Mouse (Mus musculus) MEL (cell line): ENCODE measurements around the gene 1700042G07Rik. TPM values are rescaled to one million over a fixed set of nuclear protein-coding genes. Genes with fewer than 3 reads are reported as not detected.

ENCODE experiments used
- DNase-seq: peaks from one replicate; pipeline ENCODE4 v3.0.0; 2011; ENCODE audit warnings: low read depth, low spot score
- H3K27ac ChIP-seq: 2 replicates; pipeline ENCODE4 v1.5.1; 2012; ENCODE audit warnings: low read depth, mild to moderate bottlenecking, control low read depth, low read length, moderate library complexity; ENCODE audit not compliant: control insufficient read depth
- H3K27me3 ChIP-seq, 2 experiments: fragments of 150-350 bp in 1 of 2; sonication (generic) in 1 of 2; 2 replicates each; pipeline ENCODE4 v1.6.1; 2012; ENCODE audit warnings: low read length in 2 of 2, mild to moderate bottlenecking in 2 of 2, improper control_type of control experiment in 1 of 2, moderate library complexity in 1 of 2; ENCODE audit not compliant: insufficient read depth in 2 of 2, control insufficient read depth in 1 of 2
- H3K36me3 ChIP-seq, 2 experiments: 2 replicates each; pipeline ENCODE4 v1.6.1; 2012 to 2014; ENCODE audit warnings: low read length in 2 of 2, improper control_type of control experiment in 1 of 2, inconsistent platforms in 1 of 2, mild to moderate bottlenecking in 1 of 2; ENCODE audit not compliant: insufficient read depth in 2 of 2, control insufficient read depth in 1 of 2
- H3K4me1 ChIP-seq, 2 experiments: fragments of 150-350 bp in 1 of 2; sonication (generic) in 1 of 2; 2 replicates each; pipeline ENCODE4 v1.6.1; 2012; ENCODE audit warnings: low read length in 2 of 2, improper control_type of control experiment in 1 of 2, mild to moderate bottlenecking in 1 of 2; ENCODE audit not compliant: insufficient read depth in 2 of 2, control insufficient read depth in 1 of 2
- H3K4me3 ChIP-seq, 2 experiments: fragments of 150-350 bp in 1 of 2; sonication (generic) in 1 of 2; 2 replicates each; pipeline ENCODE4 v1.5.1; 2012; ENCODE audit warnings: low read depth in 2 of 2, low read length in 2 of 2, mild to moderate bottlenecking in 2 of 2, moderate library complexity in 2 of 2, control low read depth in 1 of 2, improper control_type of control experiment in 1 of 2; ENCODE audit not compliant: control insufficient read depth in 1 of 2, insufficient read depth in 1 of 2
- H3K79me2 ChIP-seq: 2 replicates; pipeline ENCODE4 v1.6.1; 2012; ENCODE audit warnings: mild to moderate bottlenecking, low read length, moderate library complexity; ENCODE audit not compliant: control insufficient read depth, poor library complexity, insufficient read depth
- H3K9ac ChIP-seq: 2 replicates; pipeline ENCODE4 v1.6.1; 2012; ENCODE audit warnings: low read depth, mild to moderate bottlenecking, control low read depth, low read length, moderate library complexity; ENCODE audit not compliant: control insufficient read depth, poor library complexity, severe bottlenecking
- H3K9me3 ChIP-seq: fragments of 150-350 bp; sonication (generic); replicated peaks from 2 replicates; pipeline ENCODE4 v1.6.1; 2012; ENCODE audit warnings: mild to moderate bottlenecking, low read length, improper control_type of control experiment, moderate library complexity; ENCODE audit not compliant: insufficient read depth
- CHD1 ChIP-seq: IDR thresholded peaks from 2 replicates; pipeline ENCODE4 v1.6.1; 2012; ENCODE audit warnings: low read depth, mild to moderate bottlenecking, inconsistent platforms, low read length, improper control_type of control experiment
- CTCF ChIP-seq, 3 experiments: IDR thresholded peaks in 2 of 3; conservative IDR thresholded peaks in 1 of 3; 2 replicates each; pipeline ENCODE4 v1.5.1; 2011 to 2012; ENCODE audit warnings: low read length in 3 of 3, low read depth in 2 of 3, mild to moderate bottlenecking in 2 of 3, improper control_type of control experiment in 1 of 3, inconsistent platforms in 1 of 3, mixed read lengths in 1 of 3, moderate library complexity in 1 of 3; ENCODE audit not compliant: control insufficient read depth in 1 of 3, insufficient read depth in 1 of 3, poor library complexity in 1 of 3, severe bottlenecking in 1 of 3
- ETS1 ChIP-seq: IDR thresholded peaks from 2 replicates; pipeline ENCODE4 v1.6.1; 2012; ENCODE audit warnings: low read depth, mild to moderate bottlenecking, inconsistent platforms, low read length, improper control_type of control experiment, moderate library complexity
- JUND ChIP-seq: IDR thresholded peaks from 2 replicates; pipeline ENCODE4 v1.6.1; 2011; ENCODE audit warnings: low read depth, mild to moderate bottlenecking, improper control_type of control experiment, low read length
- MAFK ChIP-seq: IDR thresholded peaks from 2 replicates; pipeline ENCODE4 v1.6.1; 2011; ENCODE audit warnings: low read depth, mild to moderate bottlenecking, low read length, improper control_type of control experiment, borderline replicate concordance
- MAX ChIP-seq: IDR thresholded peaks from 2 replicates; pipeline ENCODE4 v1.6.1; 2011; ENCODE audit warnings: low read length, improper control_type of control experiment
- MAZ ChIP-seq: IDR thresholded peaks from 2 replicates; pipeline ENCODE4 v1.6.1; 2012; ENCODE audit warnings: low read depth, mild to moderate bottlenecking, inconsistent platforms, low read length, improper control_type of control experiment
- NRF1 ChIP-seq: IDR thresholded peaks from 2 replicates; pipeline ENCODE4 v1.6.1; 2014; ENCODE audit warnings: low read depth, mild to moderate bottlenecking, inconsistent platforms, low read length, improper control_type of control experiment, moderate library complexity; ENCODE audit not compliant: poor library complexity, insufficient read depth, severe bottlenecking
- POLR2A ChIP-seq, 2 experiments: IDR thresholded peaks; 2 replicates each; pipeline ENCODE4 v1.6.1; 2011 to 2012; ENCODE audit warnings: low read length in 2 of 2, mild to moderate bottlenecking in 2 of 2, control low read depth in 1 of 2, improper control_type of control experiment in 1 of 2, low read depth in 1 of 2, moderate library complexity in 1 of 2; ENCODE audit not compliant: control insufficient read depth in 1 of 2, insufficient read depth in 1 of 2, poor library complexity in 1 of 2
- SIN3A ChIP-seq: IDR thresholded peaks from 2 replicates; pipeline ENCODE4 v1.6.1; 2012; ENCODE audit warnings: low read length, improper control_type of control experiment, inconsistent platforms
- TCF12 ChIP-seq: IDR thresholded peaks from 2 replicates; pipeline ENCODE4 v1.6.1; 2014; ENCODE audit warnings: low read depth, mild to moderate bottlenecking, inconsistent platforms, low read length, improper control_type of control experiment, moderate library complexity
- UBTF ChIP-seq: IDR thresholded peaks from 2 replicates; pipeline ENCODE4 v1.6.1; 2012; ENCODE audit warnings: low read depth, mild to moderate bottlenecking, inconsistent platforms, low read length, improper control_type of control experiment, moderate library complexity, borderline replicate concordance; ENCODE audit not compliant: insufficient read depth
- USF2 ChIP-seq, 2 experiments: IDR thresholded peaks; 2 replicates each; pipeline ENCODE4 v1.6.1; 2011 to 2012; ENCODE audit warnings: improper control_type of control experiment in 2 of 2, low read length in 2 of 2, borderline replicate concordance in 1 of 2, inconsistent platforms in 1 of 2, low read depth in 1 of 2, mild to moderate bottlenecking in 1 of 2; ENCODE audit not compliant: insufficient read depth in 1 of 2
- polyA plus RNA-seq, 2 experiments: library from polyadenylated mRNA; stranded (reverse) in 1 of 2; unstranded in 1 of 2; fragments of >175 nt in 1 of 2; fragments of >200 nt in 1 of 2; gene quantifications; 2 replicates each; pipeline versions ENCODE4 v1.2.1 to v1.2.4; 2012; ENCODE audit warnings: low replicate concordance in 2 of 2, low read depth in 1 of 2; ENCODE audit not compliant: insufficient read length in 2 of 2, insufficient read depth in 1 of 2, missing spikeins in 1 of 2
- total RNA-seq: library from RNA; depleted of rRNA; stranded (reverse); fragments of 300-350 nt; gene quantifications from 2 replicates; pipeline ENCODE4 v1.2.3, GENCODE M21; 2012

1700042G07Rik gene
- total and polyA plus RNA-seq, 3 experiments = not detected

GRCm38 (mm10) chr4:116204422-116204821, 31.2 kb downstream of the 1700042G07Rik start:
- no peak overlapping the region for H3K4me3 ChIP-seq
- H3K36me3 ChIP-seq = no peaks in the 10 kb centered on the region
- H3K27me3 ChIP-seq = no peaks in the 10 kb centered on the region
- H3K4me1 ChIP-seq = no peaks in the 10 kb centered on the region; a peak in 1 of 4 replicates
- no peak overlapping the region for H3K9ac ChIP-seq
- DNase-seq = peak; percentile 22
- no peaks in the 10 kb centered on the region for H3K79me2 ChIP-seq
- TF ChIP-seq MAFK = no peak
- TF ChIP-seq UBTF = no peak
- TF ChIP-seq MAX = no peak
- no peak for TF ChIP-seq POLR2A (IDR thresholded peaks at IDR 0.05; ENCODE audit: control insufficient read depth in 1 of 2, insufficient read depth in 1 of 2, low read depth in 1 of 2, low read length in 2 of 2, poor library complexity in 1 of 2)
- TF ChIP-seq, all 39 proteins: peak for 0
- H3K9me3 ChIP-seq = no peaks in the 10 kb centered on the region
- H3K27ac ChIP-seq = no peak overlapping the region

GRCm38 (mm10) chr4:116206531-116206930, 33.4 kb downstream of the 1700042G07Rik start:
- no peak overlapping the region for H3K9ac ChIP-seq
- H3K27me3 ChIP-seq = no peaks in the 10 kb centered on the region
- TF ChIP-seq USF2 (IDR thresholded peaks at IDR 0.05; ENCODE audit: borderline replicate concordance in 1 of 2, insufficient read depth in 1 of 2, low read depth in 1 of 2, low read length in 2 of 2) = no peak
- TF ChIP-seq SIN3A = no peak
- no peak for TF ChIP-seq ETS1
- no peak for TF ChIP-seq CTCF (IDR thresholded peaks at IDR 0.05 in 2 of 3, conservative IDR thresholded peaks at IDR 0.05 in 1 of 3; ENCODE audit: control insufficient read depth in 1 of 3, insufficient read depth in 1 of 3, low read depth in 2 of 3, low read length in 3 of 3, poor library complexity in 1 of 3, severe bottlenecking in 1 of 3)
- no peak for TF ChIP-seq JUND
- TF ChIP-seq TCF12 = no peak
- H3K79me2 ChIP-seq = no peaks in the 10 kb centered on the region
- DNase-seq = no peak
- H3K9me3 ChIP-seq = no peaks in the 10 kb centered on the region
- H3K36me3 ChIP-seq = no peaks in the 10 kb centered on the region
- no peak overlapping the region for H3K27ac ChIP-seq
- no peaks in the 10 kb centered on the region; a peak in 1 of 4 replicates for H3K4me1 ChIP-seq
- no peak overlapping the region for H3K4me3 ChIP-seq

- Histone ChIP-seq H3K9me3 (no peaks in the 10 kb centered on the region), H3K27ac (no peak overlapping the region), H3K4me1 (peaks cover 0 to 3% of the 10 kb centered on the region in 2 experiments; a peak in 2 of 4 replicates), H3K27me3 (no peaks in the 10 kb centered on the region), H3K79me2 (no peaks in the 10 kb centered on the region), H3K36me3 (peaks cover 0 to 11% of the 10 kb centered on the region in 2 experiments; a peak in 2 of 4 replicates), H3K4me3 (no peak overlapping the region), H3K9ac (no peak overlapping the region)
- TF ChIP-seq NRF1 (no peak), MAZ (no peak), CHD1 (no peak)
- DNase-seq = no peak
Measured at GRCm38 (mm10) chr4:116208891-116209290, 35.7 kb downstream of the 1700042G07Rik start.
